Mouse (Mus musculus): ENCODE data around the gene Stk32b. TPM values are rescaled to one million over a fixed set of nuclear protein-coding genes. Genes with fewer than 3 reads are reported as not detected.

Stk32b gene
- polyA plus RNA-seq, 1 experiment from 2014 or later = 1.3 TPM

GRCm38 (mm10) chr5:37458236-37458635, 258.7 kb downstream of the Stk32b start:
- no peak overlapping the region for H3K27ac ChIP-seq (replicated peaks in 1 of 2; ENCODE audit: control insufficient read depth in 1 of 2, insufficient read depth in 1 of 2, low read depth in 2 of 2, low read length in 2 of 2)
- no peaks in the 10 kb centered on the region for H3K27me3 ChIP-seq (ENCODE audit: control insufficient read depth, insufficient read depth, low read length)
- no peaks in the 10 kb centered on the region for H3K36me3 ChIP-seq (ENCODE audit: control insufficient read depth, insufficient read depth, low read length)
- H3K4me1 ChIP-seq (ENCODE audit: control insufficient read depth in 2 of 2, insufficient read depth in 2 of 2, low read length in 2 of 2) = no peaks in the 10 kb centered on the region
- no peak overlapping the region for H3K9ac ChIP-seq (ENCODE audit: low read length)
- no peak for ATAC-seq (ENCODE audit: insufficient number of reproducible peaks, insufficient read depth, low FRiP score, low read depth)
- H3K9me3 ChIP-seq (ENCODE audit: control insufficient read depth, low read length) = 0 out of 2 replicates have a peak, but pooled peaks cover 4% of the 10 kb centered on the region
- WGBS = 55% methylated on average over 2 of the region's 2 CpGs
- no peak overlapping the region for H3K4me3 ChIP-seq (ENCODE audit: control insufficient read depth in 1 of 2, insufficient read depth in 1 of 2, low read depth in 1 of 2, low read length in 2 of 2)
- H3K4me2 ChIP-seq (ENCODE audit: low read length) = no peak overlapping the region

GRCm38 (mm10) chr5:37457831-37458230, 259.1 kb downstream of the Stk32b start:
- no peak overlapping the region for H3K4me3 ChIP-seq (ENCODE audit: control insufficient read depth in 1 of 2, insufficient read depth in 1 of 2, low read depth in 1 of 2, low read length in 2 of 2)
- no peaks in the 10 kb centered on the region for H3K4me1 ChIP-seq (ENCODE audit: control insufficient read depth in 2 of 2, insufficient read depth in 2 of 2, low read length in 2 of 2)
- no peak overlapping the region for H3K27ac ChIP-seq (replicated peaks in 1 of 2; ENCODE audit: control insufficient read depth in 1 of 2, insufficient read depth in 1 of 2, low read depth in 2 of 2, low read length in 2 of 2)
- no peak overlapping the region for H3K4me2 ChIP-seq (ENCODE audit: low read length)
- ATAC-seq (ENCODE audit: insufficient number of reproducible peaks, insufficient read depth, low FRiP score, low read depth) = no peak
- H3K36me3 ChIP-seq (ENCODE audit: control insufficient read depth, insufficient read depth, low read length) = no peaks in the 10 kb centered on the region
- no peak overlapping the region for H3K9ac ChIP-seq (ENCODE audit: low read length)
- 0 out of 2 replicates have a peak, but pooled peaks cover 4% of the 10 kb centered on the region for H3K9me3 ChIP-seq (ENCODE audit: control insufficient read depth, low read length)
- 78% methylated on average over 2 of the region's 2 CpGs for WGBS
- no peaks in the 10 kb centered on the region for H3K27me3 ChIP-seq (ENCODE audit: control insufficient read depth, insufficient read depth, low read length)

GRCm38 (mm10) chr5:37457191-37457590, 259.8 kb downstream of the Stk32b start:
- Histone ChIP-seq H3K27me3 (ENCODE audit: control insufficient read depth, insufficient read depth, low read length) (no peaks in the 10 kb centered on the region), H3K9ac (ENCODE audit: low read length) (no peak overlapping the region), H3K4me1 (ENCODE audit: control insufficient read depth in 2 of 2, insufficient read depth in 2 of 2, low read length in 2 of 2) (no peaks in the 10 kb centered on the region), H3K36me3 (ENCODE audit: control insufficient read depth, insufficient read depth, low read length) (no peaks in the 10 kb centered on the region), H3K9me3 (ENCODE audit: control insufficient read depth, low read length) (0 out of 2 replicates have a peak, but pooled peaks cover 4% of the 10 kb centered on the region), H3K4me2 (ENCODE audit: low read length) (no peak overlapping the region), H3K4me3 (ENCODE audit: control insufficient read depth in 1 of 2, insufficient read depth in 1 of 2, low read depth in 1 of 2, low read length in 2 of 2) (no peak overlapping the region), H3K27ac (replicated peaks in 1 of 2; ENCODE audit: control insufficient read depth in 1 of 2, insufficient read depth in 1 of 2, low read depth in 2 of 2, low read length in 2 of 2) (no peak overlapping the region)
- WGBS = 70% methylated on average over 5 of the region's 5 CpGs
- ATAC-seq (ENCODE audit: insufficient number of reproducible peaks, insufficient read depth, low FRiP score, low read depth) = no peak

- no peaks in the 10 kb centered on the region for H3K4me1 ChIP-seq (ENCODE audit: control insufficient read depth in 2 of 2, insufficient read depth in 2 of 2, low read length in 2 of 2)
- WGBS = 69% methylated on average over 2 of the region's 2 CpGs
- 0 out of 2 replicates have a peak, but pooled peaks cover 4% of the 10 kb centered on the region for H3K9me3 ChIP-seq (ENCODE audit: control insufficient read depth, low read length)
- H3K27ac ChIP-seq (replicated peaks in 1 of 2; ENCODE audit: control insufficient read depth in 1 of 2, insufficient read depth in 1 of 2, low read depth in 2 of 2, low read length in 2 of 2) = no peak overlapping the region
- ATAC-seq (ENCODE audit: insufficient number of reproducible peaks, insufficient read depth, low FRiP score, low read depth) = no peak
- H3K9ac ChIP-seq (ENCODE audit: low read length) = no peak overlapping the region
- no peak overlapping the region for H3K4me2 ChIP-seq (ENCODE audit: low read length)
- H3K36me3 ChIP-seq (ENCODE audit: control insufficient read depth, insufficient read depth, low read length) = no peaks in the 10 kb centered on the region
- no peaks in the 10 kb centered on the region for H3K27me3 ChIP-seq (ENCODE audit: control insufficient read depth, insufficient read depth, low read length)
- no peak overlapping the region for H3K4me3 ChIP-seq (ENCODE audit: control insufficient read depth in 1 of 2, insufficient read depth in 1 of 2, low read depth in 1 of 2, low read length in 2 of 2)
Observed at GRCm38 (mm10) chr5:37456590-37456989, 260.4 kb downstream of the Stk32b start.

GRCm38 (mm10) chr5:37447546-37447945, 269.4 kb downstream of the Stk32b start:
- H3K4me3 ChIP-seq (ENCODE audit: control insufficient read depth in 1 of 2, insufficient read depth in 1 of 2, low read depth in 1 of 2, low read length in 2 of 2) = no peak overlapping the region
- WGBS = 64% methylated on average over 3 of the region's 3 CpGs

GRCm38 (mm10) chr5:37442767-37443166, 274.2 kb downstream of the Stk32b start:
- ATAC-seq (ENCODE audit: insufficient number of reproducible peaks, insufficient read depth, low FRiP score, low read depth) = no peak
- Histone ChIP-seq H3K27ac (replicated peaks in 1 of 2; ENCODE audit: control insufficient read depth in 1 of 2, insufficient read depth in 1 of 2, low read depth in 2 of 2, low read length in 2 of 2) (no peak overlapping the region), H3K27me3 (ENCODE audit: control insufficient read depth, insufficient read depth, low read length) (no peaks in the 10 kb centered on the region), H3K4me1 (ENCODE audit: control insufficient read depth in 2 of 2, insufficient read depth in 2 of 2, low read length in 2 of 2) (no peaks in the 10 kb centered on the region; a peak in 1 of 4 replicates), H3K4me3 (ENCODE audit: control insufficient read depth in 1 of 2, insufficient read depth in 1 of 2, low read depth in 1 of 2, low read length in 2 of 2) (no peak overlapping the region), H3K9me3 (ENCODE audit: control insufficient read depth, low read length) (peaks cover 3% of the 10 kb centered on the region; the same call in 1 of the 2 replicates), H3K4me2 (ENCODE audit: low read length) (no peak overlapping the region), H3K9ac (ENCODE audit: low read length) (no peak overlapping the region), H3K36me3 (ENCODE audit: control insufficient read depth, insufficient read depth, low read length) (no peaks in the 10 kb centered on the region)
- 65% methylated on average over 2 of the region's 2 CpGs for WGBS

More at GRCm38 (mm10) chr5:37447546-37447945, 269.4 kb downstream of the Stk32b start:
- no peaks in the 10 kb centered on the region for H3K4me1 ChIP-seq (ENCODE audit: control insufficient read depth in 2 of 2, insufficient read depth in 2 of 2, low read length in 2 of 2)
- no peak overlapping the region for H3K4me2 ChIP-seq (ENCODE audit: low read length)
- ATAC-seq (ENCODE audit: insufficient number of reproducible peaks, insufficient read depth, low FRiP score, low read depth) = no peak
- H3K27ac ChIP-seq (replicated peaks in 1 of 2; ENCODE audit: control insufficient read depth in 1 of 2, insufficient read depth in 1 of 2, low read depth in 2 of 2, low read length in 2 of 2) = no peak overlapping the region
- H3K9me3 ChIP-seq (ENCODE audit: control insufficient read depth, low read length) = peaks cover 3% of the 10 kb centered on the region; the same call in 1 of the 2 replicates
- H3K9ac ChIP-seq (ENCODE audit: low read length) = no peak overlapping the region
- no peaks in the 10 kb centered on the region for H3K27me3 ChIP-seq (ENCODE audit: control insufficient read depth, insufficient read depth, low read length)
- no peaks in the 10 kb centered on the region for H3K36me3 ChIP-seq (ENCODE audit: control insufficient read depth, insufficient read depth, low read length)

- H3K36me3 ChIP-seq (ENCODE audit: control insufficient read depth, insufficient read depth, low read length) = no peaks in the 10 kb centered on the region
- no peak overlapping the region for H3K9ac ChIP-seq (ENCODE audit: low read length)
- ATAC-seq (ENCODE audit: insufficient number of reproducible peaks, insufficient read depth, low FRiP score, low read depth) = no peak
- no peaks in the 10 kb centered on the region for H3K4me1 ChIP-seq (ENCODE audit: control insufficient read depth in 2 of 2, insufficient read depth in 2 of 2, low read length in 2 of 2)
- H3K4me2 ChIP-seq (ENCODE audit: low read length) = no peak overlapping the region
- no peaks in the 10 kb centered on the region for H3K9me3 ChIP-seq (ENCODE audit: control insufficient read depth, low read length)
- H3K4me3 ChIP-seq (ENCODE audit: control insufficient read depth in 1 of 2, insufficient read depth in 1 of 2, low read depth in 1 of 2, low read length in 2 of 2) = no peak overlapping the region
- H3K27me3 ChIP-seq (ENCODE audit: control insufficient read depth, insufficient read depth, low read length) = no peaks in the 10 kb centered on the region
- no peak overlapping the region for H3K27ac ChIP-seq (replicated peaks in 1 of 2; ENCODE audit: control insufficient read depth in 1 of 2, insufficient read depth in 1 of 2, low read depth in 2 of 2, low read length in 2 of 2)
- WGBS = 81% methylated on average over 3 of the region's 3 CpGs
Observed at GRCm38 (mm10) chr5:37435417-37435816, 281.6 kb downstream of the Stk32b start.

GRCm38 (mm10) chr5:37427210-37427609, 289.8 kb downstream of the Stk32b start:
- H3K4me2 ChIP-seq (ENCODE audit: low read length) = no peak overlapping the region
- no peak for ATAC-seq (ENCODE audit: insufficient number of reproducible peaks, insufficient read depth, low FRiP score, low read depth)
- H3K4me3 ChIP-seq (ENCODE audit: control insufficient read depth in 1 of 2, insufficient read depth in 1 of 2, low read depth in 1 of 2, low read length in 2 of 2) = no peak overlapping the region
- H3K9me3 ChIP-seq (ENCODE audit: control insufficient read depth, low read length) = no peaks in the 10 kb centered on the region
- H3K36me3 ChIP-seq (ENCODE audit: control insufficient read depth, insufficient read depth, low read length) = peaks cover 14% of the 10 kb centered on the region
- H3K27ac ChIP-seq (replicated peaks in 1 of 2; ENCODE audit: control insufficient read depth in 1 of 2, insufficient read depth in 1 of 2, low read depth in 2 of 2, low read length in 2 of 2) = no peak overlapping the region
- no peak overlapping the region for H3K9ac ChIP-seq (ENCODE audit: low read length)
- H3K27me3 ChIP-seq (ENCODE audit: control insufficient read depth, insufficient read depth, low read length) = no peaks in the 10 kb centered on the region
- H3K4me1 ChIP-seq (ENCODE audit: control insufficient read depth in 2 of 2, insufficient read depth in 2 of 2, low read length in 2 of 2) = no peaks in the 10 kb centered on the region

All from heart, embryonic 14.5 days (tissue).